Mouse (Mus musculus): Measurements from ENCODE around the gene Tshb. TPM values are rescaled to one million over a fixed set of nuclear protein-coding genes. Genes with fewer than 3 reads are reported as not detected.

Tshb gene
- total RNA-seq, 2 experiments from 2014 or later, result not detected

GRCm38 (mm10) chr3:102738161-102738901, 44.2 kb downstream of the Tshb start:
- DNase-seq (ENCODE audit: low spot score in 2 of 2), result no peak

- DNase-seq (ENCODE audit: low spot score in 2 of 2), result no peak
Measured at GRCm38 (mm10) chr3:102737106-102737505, 45.4 kb downstream of the Tshb start.

DNA sequence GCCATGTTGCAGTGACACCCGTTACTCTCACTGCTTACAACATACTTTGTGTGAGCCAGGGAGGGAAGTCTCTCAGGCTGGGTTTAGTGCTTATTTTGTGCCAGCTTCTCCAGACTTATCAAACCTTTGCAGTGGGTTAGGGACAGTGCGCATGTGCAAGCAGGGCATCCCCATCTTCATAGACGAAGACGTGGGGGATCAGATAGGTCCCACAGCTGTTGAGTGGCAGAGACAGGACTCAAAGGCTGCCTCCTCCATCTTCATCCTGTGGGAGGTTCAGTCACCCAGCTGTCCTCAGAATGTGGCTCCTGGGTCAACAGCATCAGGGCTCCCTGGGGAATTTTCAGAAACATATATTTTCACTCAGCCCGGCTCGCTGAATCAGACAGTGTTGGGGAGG, 46.1 kb downstream of the Tshb start:
- DNase-seq (ENCODE audit: low spot score in 2 of 2), result no peak

- DNase-seq (ENCODE audit: low spot score in 2 of 2), result no peak
Measured at GRCm38 (mm10) chr3:102735638-102736037, 46.9 kb downstream of the Tshb start.

GRCm38 (mm10) chr3:102735031-102735558, 47.4 kb downstream of the Tshb start:
- DNase-seq (ENCODE audit: low spot score in 2 of 2), result no peak

- peak; percentile 25 to 38 for DNase-seq (ENCODE audit: low spot score in 2 of 2)
Measured at GRCm38 (mm10) chr3:102734313-102735030, 48.0 kb downstream of the Tshb start, which contains the start of gene Tspan2. TSS of gene Tspan2 (plus strand) at chr3:102734529.

- DNase-seq (ENCODE audit: low spot score in 2 of 2), result no peak
Measured at GRCm38 (mm10) chr3:102733936-102734312, 48.6 kb downstream of the Tshb start.

DNA sequence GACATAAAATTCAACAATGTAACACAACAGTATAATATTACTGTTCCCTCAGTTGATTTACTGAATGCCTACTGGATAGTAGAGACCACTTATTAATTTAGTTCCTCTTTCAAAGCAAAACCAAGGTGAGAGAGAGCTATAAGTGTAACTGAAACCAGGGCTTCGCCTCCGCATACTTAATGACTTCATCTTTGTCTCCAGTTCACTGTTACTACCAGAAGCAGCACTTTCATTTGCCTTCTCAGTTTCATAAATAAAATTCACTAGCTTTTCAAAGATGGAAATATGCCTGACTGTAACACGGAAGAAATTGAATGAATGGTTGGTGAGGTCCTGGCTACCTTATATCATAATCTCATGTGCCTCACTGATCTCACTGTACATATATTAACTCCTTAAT, 49.5 kb downstream of the Tshb start:
- no peak for DNase-seq (ENCODE audit: low spot score in 2 of 2)

- DNase-seq (ENCODE audit: low spot score in 2 of 2), result no peak
Measured at GRCm38 (mm10) chr3:102732619-102733018, 49.9 kb downstream of the Tshb start.

DNA sequence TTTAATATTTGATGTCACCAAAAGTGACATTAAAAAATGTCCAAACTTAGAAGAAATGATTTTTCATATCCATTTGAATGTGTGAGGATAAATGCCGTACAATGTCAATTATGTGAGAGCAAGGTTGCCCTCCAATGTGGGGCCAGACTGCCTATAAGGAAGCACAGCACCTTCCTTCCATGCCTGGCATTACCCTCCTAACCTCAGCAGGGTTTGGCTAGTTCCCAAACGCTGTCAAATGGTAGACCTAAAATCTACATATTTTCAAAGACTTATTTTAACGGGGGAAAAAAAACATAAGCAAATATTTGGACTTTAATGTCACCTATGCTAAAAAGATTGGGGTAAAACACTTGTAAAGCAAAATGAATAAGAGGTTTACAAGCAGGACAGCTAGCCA, 51.4 kb downstream of the Tshb start:
- DNase-seq (ENCODE audit: low spot score in 2 of 2), result no peak

GRCm38 (mm10) chr3:102729416-102729815, 53.1 kb downstream of the Tshb start:
- DNase-seq (ENCODE audit: low spot score in 2 of 2), result no peak

Other genes with a start within 250 kb of the Tshb start
- 10 to 100 TPM; 15.3 to 19.9 TPM for gene Tspan2, start 48.2 kb downstream of the Tshb start, total RNA-seq (2021)
- gene Sycp1, start 153.4 kb upstream of the Tshb start, total RNA-seq (2021), result under 1 TPM in 1 of 2 experiments, not detected in 1; 0.56 TPM
- under 1 TPM in 1 of 2 experiments, not detected in 1; 0.48 TPM for gene Nr1h5, start 181.4 kb upstream of the Tshb start, total RNA-seq (2021)
- gene Sike1, start 213.0 kb upstream of the Tshb start, total RNA-seq (2021), result 100 to 1,000 TPM in 1 of 2 experiments, 10 to 100 TPM in 1; 96.7 to 105 TPM
- gene Csde1, start 237.7 kb upstream of the Tshb start, total RNA-seq (2021), result 100 to 1,000 TPM; 337 to 354 TPM